Mouse (Mus musculus) central nervous system, embryonic 18 days (tissue): ENCODE data around the gene Sdcbp2. TPM values are rescaled to one million over a fixed set of nuclear protein-coding genes. Genes with fewer than 3 reads are reported as not detected.

Experiments used
- polyA plus RNA-seq: library from polyadenylated mRNA; depleted of rRNA; stranded (reverse); fragments of >200 nt; gene quantifications from 2 replicates; pipeline ENCODE4 v1.2.3, GENCODE M21; 2012; rRNA removed

Gene Sdcbp2
- 1.3 and 3.0 TPM in 2 replicates for polyA plus RNA-seq

GRCm38 (mm10) chr2:151571873-151572700 lies at the start of gene Sdcbp2:
Gene Sdcbp2, plus strand, starts transcription at chr2:151572622.

GRCm38 (mm10) chr2:151542323-151543062 lies 29.9 kb upstream of the Sdcbp2 start, which contains the start of gene Fkbp1a:
Gene Fkbp1a, plus strand, starts transcription at chr2:151542483.

GRCm38 (mm10) chr2:151632159-151632814 lies 59.9 kb downstream of the Sdcbp2 start, which contains the start of gene Snph:
Gene Snph, minus strand, starts transcription at chr2:151632593.

Other genes with a start within 250 kb of the Sdcbp2 start
- gene 4921509C19Rik, start 96.5 kb upstream of the Sdcbp2 start, polyA plus RNA-seq, result not detected in 2 replicates
- gene Nsfl1c, start 78.4 kb upstream of the Sdcbp2 start, polyA plus RNA-seq, result 199 and 200 TPM in 2 replicates
- 226 TPM in 2 replicates for gene Fkbp1a, start 30.1 kb upstream of the Sdcbp2 start, polyA plus RNA-seq
- 23.1 and 26.1 TPM in 2 replicates for gene Snph, start 60.0 kb downstream of the Sdcbp2 start, polyA plus RNA-seq
- 0.23 and 0.37 TPM in 2 replicates for gene Rad21l, start 95.9 kb downstream of the Sdcbp2 start, polyA plus RNA-seq
- gene Tmem74b, start 129.4 kb downstream of the Sdcbp2 start, polyA plus RNA-seq, result 26.3 and 26.6 TPM in 2 replicates
- 43.7 and 47.1 TPM in 2 replicates for gene Psmf1, start 171.6 kb downstream of the Sdcbp2 start, polyA plus RNA-seq